Mouse (Mus musculus) ES-E14 (cell line): ENCODE data around the gene Mrpl41. TPM values are rescaled to one million over a fixed set of nuclear protein-coding genes. Genes with fewer than 3 reads are reported as not detected.

ENCODE experiments used
- DNase-seq: peaks from one replicate; pipeline ENCODE4 v3.0.0-alpha.2; 2013; ENCODE audit warnings: low read depth, low spot score
- H3K27ac ChIP-seq: 2 replicates; pipeline ENCODE4 v1.5.1; 2012; ENCODE audit warnings: low read depth, mild to moderate bottlenecking, low read length, moderate library complexity, mixed read lengths; ENCODE audit not compliant: poor library complexity, insufficient read depth, severe bottlenecking
- H3K36me3 ChIP-seq: 2 replicates; pipeline ENCODE4 v1.6.1; 2012; ENCODE audit warnings: mild to moderate bottlenecking, low read length, moderate library complexity, mixed read lengths; ENCODE audit not compliant: control insufficient read depth, poor library complexity, insufficient read depth, severe bottlenecking
- H3K4me1 ChIP-seq, 2 experiments: fragments of 150-350 bp in 1 of 2; sonication (generic) in 1 of 2; 2 replicates each; pipeline ENCODE4 v1.6.1; 2012; ENCODE audit warnings: low read length in 2 of 2, mild to moderate bottlenecking in 1 of 2, mixed read lengths in 1 of 2; ENCODE audit not compliant: control insufficient read depth in 2 of 2, insufficient read depth in 2 of 2, poor library complexity in 1 of 2
- H3K4me3 ChIP-seq, 2 experiments: fragments of 150-350 bp in 1 of 2; sonication (generic) in 1 of 2; 2 replicates each; pipeline ENCODE4 v1.5.1; 2012; ENCODE audit warnings: low read length in 2 of 2, low read depth in 1 of 2, mild to moderate bottlenecking in 1 of 2, mixed read lengths in 1 of 2; ENCODE audit not compliant: insufficient read depth in 1 of 2, poor library complexity in 1 of 2, severe bottlenecking in 1 of 2
- H3K9ac ChIP-seq: 2 replicates; pipeline ENCODE4 v1.6.1; 2012; ENCODE audit warnings: low read depth, mild to moderate bottlenecking, low read length, mixed read lengths; ENCODE audit not compliant: poor library complexity, insufficient read depth, severe bottlenecking
- H3K9me3 ChIP-seq: fragments of 150-350 bp; sonication (generic); 2 replicates; pipeline ENCODE4 v1.6.1; 2012; ENCODE audit warnings: low read depth, mild to moderate bottlenecking, low read length; ENCODE audit not compliant: control insufficient read depth, insufficient read depth
- CHD2 ChIP-seq: IDR thresholded peaks from 2 replicates; pipeline ENCODE4 v1.6.1; 2014; ENCODE audit warnings: mild to moderate bottlenecking, low read depth, low read length, inconsistent platforms
- HCFC1 ChIP-seq: IDR thresholded peaks from 2 replicates; pipeline ENCODE4 v1.6.1; 2012; ENCODE audit warnings: low read length, inconsistent platforms, borderline replicate concordance; ENCODE audit not compliant: insufficient read depth
- MAFK ChIP-seq: IDR thresholded peaks from 2 replicates; pipeline ENCODE4 v1.6.1; 2014; ENCODE audit warnings: mild to moderate bottlenecking, low read depth, low read length, inconsistent platforms; ENCODE audit not compliant: insufficient read depth
- ZC3H11A ChIP-seq: IDR thresholded peaks from 2 replicates; pipeline ENCODE4 v1.6.1; 2012; ENCODE audit warnings: low read depth, mild to moderate bottlenecking, inconsistent platforms, low read length, borderline replicate concordance
- ZNF384 ChIP-seq: IDR thresholded peaks from 2 replicates; pipeline ENCODE4 v1.6.1; 2012; ENCODE audit warnings: low read depth, low read length, inconsistent platforms
- in situ Hi-C, 2 experiments: fragments of 600-800 bp; cut with MboI; formaldehyde crosslinking; loops; one replicate each; pipeline ENCODE4 v1.15.1; 2025; ENCODE audit warnings: low sequenced_read_pairs in 2 of 2, inconsistent platforms in 1 of 2; ENCODE audit not compliant: unreplicated experiment in 2 of 2
- total RNA-seq: library from RNA; depleted of rRNA; stranded (reverse); fragments of 300-350 nt; gene quantifications from 2 replicates; pipeline ENCODE4 v1.2.3, GENCODE M21; 2012

The Mrpl41 gene
- total RNA-seq, 1 experiment, result 38.3 TPM

DNA sequence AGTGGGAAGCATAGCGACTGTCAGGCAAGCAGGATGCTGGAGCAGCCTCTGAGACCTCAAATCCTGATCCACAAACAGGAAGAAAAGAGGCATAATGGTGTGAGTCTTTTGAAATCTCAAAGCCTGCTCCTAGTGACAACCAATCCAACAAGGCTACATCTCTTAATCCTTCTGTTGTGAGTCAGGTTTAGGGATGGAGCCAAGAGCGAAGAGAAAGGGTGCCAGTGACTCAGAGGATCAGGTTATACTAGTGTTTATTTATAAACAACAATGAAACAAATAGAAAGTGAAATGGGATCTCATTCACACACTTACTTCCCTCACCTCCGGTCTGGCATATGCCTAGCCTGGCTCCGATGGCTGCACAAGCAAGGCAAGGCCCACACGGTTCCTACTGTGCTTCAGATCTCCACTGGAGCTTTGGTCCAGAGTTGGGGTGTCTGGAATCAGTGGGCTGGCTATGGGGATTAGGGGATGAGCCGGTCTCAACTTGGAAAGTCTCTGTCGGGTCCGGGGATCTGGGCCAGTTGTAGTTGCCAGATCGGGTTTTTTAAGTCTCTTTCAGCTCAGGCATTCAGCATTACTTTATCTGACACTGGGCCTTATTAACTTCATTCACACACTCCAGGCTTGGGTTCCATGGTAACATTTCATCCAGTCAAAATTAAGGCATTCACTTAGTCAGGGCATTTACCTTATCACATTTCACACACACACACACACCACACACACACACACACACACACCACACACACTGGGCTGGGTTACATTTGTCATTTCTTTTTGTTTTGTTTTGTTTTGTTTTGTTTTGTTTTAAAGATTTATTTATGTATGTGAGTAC lies 29.3 kb upstream of the Mrpl41 start:
- no peak overlapping the region for H3K27ac ChIP-seq
- H3K9me3 ChIP-seq, result no peaks in the 10 kb centered on the region
- H3K4me3 ChIP-seq, result no peak overlapping the region
- H3K9ac ChIP-seq, result no peak overlapping the region
- no peaks in the 10 kb centered on the region; a peak in 1 of 4 replicates for H3K4me1 ChIP-seq
- in situ Hi-C loops, result no loop called here
- no peak for DNase-seq
- no peaks in the 10 kb centered on the region for H3K36me3 ChIP-seq
- TF ChIP-seq ZNF384 (no peak), HCFC1 (no peak), ZC3H11A (no peak), CHD2 (no peak), MAFK (no peak)

DNA sequence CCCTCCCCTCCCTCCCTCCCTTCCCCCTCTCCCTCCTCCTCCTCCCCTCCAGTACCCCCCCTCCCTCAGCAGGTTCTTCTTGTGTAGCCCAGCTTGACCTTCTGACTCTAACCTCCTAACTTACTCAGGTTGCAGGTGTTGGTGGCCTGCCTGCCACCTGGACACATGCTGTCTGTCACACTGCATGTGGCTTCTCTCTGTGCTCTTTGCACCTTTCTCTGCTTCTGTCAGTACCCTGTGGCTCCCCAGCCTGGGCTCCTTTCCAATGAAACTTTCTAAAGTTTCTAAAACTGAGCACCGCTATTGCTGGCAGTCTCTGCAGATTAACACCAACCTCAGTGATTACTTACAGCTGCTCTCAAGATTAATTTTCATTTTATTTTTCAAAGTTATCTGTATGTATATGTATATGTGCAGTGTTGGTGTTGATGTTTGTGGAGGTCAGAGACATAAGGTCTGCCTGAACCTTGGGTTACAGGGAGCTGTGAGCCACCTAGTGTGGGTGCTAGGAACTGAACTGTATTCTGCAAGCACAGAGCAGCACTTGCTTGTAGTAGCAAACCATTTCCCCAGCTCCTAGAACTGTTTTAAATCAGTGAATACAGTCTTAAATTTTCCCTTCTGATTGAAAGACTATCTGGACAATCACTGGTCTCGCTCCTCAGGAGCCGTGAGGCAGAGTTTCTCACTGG lies 25.8 kb upstream of the Mrpl41 start:
- Histone ChIP-seq H3K27ac (no peak overlapping the region), H3K9me3 (no peaks in the 10 kb centered on the region), H3K4me1 (no peaks in the 10 kb centered on the region; a peak in 1 of 4 replicates), H3K9ac (no peak overlapping the region), H3K36me3 (no peaks in the 10 kb centered on the region), H3K4me3 (no peak overlapping the region)
- no peak for TF ChIP-seq ZNF384
- in situ Hi-C loops, result no loop called here
- DNase-seq, result no peak

DNA sequence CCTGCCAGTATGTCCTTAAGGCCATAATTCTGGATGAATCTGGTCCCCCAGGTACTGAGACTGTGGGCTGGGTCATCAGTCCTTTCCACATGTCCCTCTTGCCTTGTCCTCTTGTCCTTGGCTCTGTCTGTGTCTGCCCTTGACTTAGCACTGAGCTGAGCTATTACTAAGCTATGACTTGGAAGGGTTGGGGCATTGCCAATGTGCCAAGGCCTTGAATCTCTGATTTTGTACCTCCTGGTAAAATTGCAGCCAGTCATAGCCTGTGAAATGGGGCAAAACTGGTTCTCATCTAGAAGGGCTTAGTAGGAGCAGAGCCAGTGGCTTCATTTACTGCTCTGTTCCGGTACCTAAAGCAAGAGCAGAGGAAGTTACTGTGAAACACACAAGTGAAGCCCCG lies 21.6 kb upstream of the Mrpl41 start:
- Histone ChIP-seq H3K9ac (no peak overlapping the region), H3K36me3 (no peaks in the 10 kb centered on the region), H3K27ac (no peak overlapping the region), H3K4me3 (no peak overlapping the region), H3K4me1 (no peaks in the 10 kb centered on the region; a peak in 1 of 4 replicates), H3K9me3 (no peaks in the 10 kb centered on the region)
- in situ Hi-C loops, result no loop called here
- TF ChIP-seq ZC3H11A (no peak), MAFK (no peak), ZNF384 (no peak)
- no peak for DNase-seq

DNA sequence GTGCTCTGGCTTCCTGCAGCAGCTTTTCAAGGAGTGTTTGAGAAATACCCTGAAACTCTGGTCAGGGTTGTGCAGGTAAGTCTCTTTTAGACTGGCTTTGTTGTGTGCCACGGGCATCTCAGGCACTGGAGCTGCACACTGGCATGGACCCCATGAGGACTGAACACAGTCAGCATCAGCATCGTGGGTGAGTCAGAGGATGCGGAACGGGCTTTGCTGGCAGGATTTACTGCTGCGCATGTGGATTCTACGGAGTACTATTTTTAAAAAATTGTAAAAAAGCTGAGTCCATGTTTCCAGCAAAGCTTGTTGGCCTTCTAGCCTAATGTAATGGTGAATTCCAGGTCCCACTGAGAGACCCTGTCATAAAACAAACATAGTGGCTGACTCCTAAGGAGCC lies 20.4 kb upstream of the Mrpl41 start:
- Histone ChIP-seq H3K27ac (no peak overlapping the region), H3K9me3 (no peaks in the 10 kb centered on the region), H3K36me3 (no peaks in the 10 kb centered on the region), H3K4me3 (no peak overlapping the region), H3K9ac (no peak overlapping the region), H3K4me1 (no peaks in the 10 kb centered on the region)
- DNase-seq, result no peak
- no peak for TF ChIP-seq MAFK
- no peak for TF ChIP-seq CHD2
- TF ChIP-seq HCFC1, result no peak
- TF ChIP-seq ZNF384, result no peak
- TF ChIP-seq ZC3H11A, result no peak
- in situ Hi-C loops, result no loop called here

DNA sequence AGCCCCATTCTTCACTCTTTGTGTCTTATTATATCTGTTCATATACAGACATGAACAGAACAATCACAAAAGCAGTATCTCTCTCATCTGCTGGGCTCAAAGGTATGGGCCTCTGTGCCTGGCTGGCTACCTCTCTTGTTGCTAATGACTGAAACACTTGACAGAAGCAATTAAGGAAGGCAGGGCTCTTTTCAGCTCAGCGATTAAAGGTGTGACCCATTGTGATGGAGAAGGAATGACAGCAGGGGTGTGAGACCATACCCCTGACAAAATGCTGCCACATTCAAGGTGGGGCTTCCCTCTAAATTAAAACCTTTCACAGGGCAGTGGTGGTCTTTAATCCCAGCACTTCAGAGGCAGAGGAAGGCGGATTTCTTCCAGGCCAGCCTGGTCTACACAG lies 12.9 kb upstream of the Mrpl41 start:
- H3K4me3 ChIP-seq, result no peak overlapping the region
- peaks cover 2% of the 10 kb centered on the region; the same call in 1 of the 2 replicates for H3K36me3 ChIP-seq
- H3K27ac ChIP-seq, result no peak overlapping the region
- in situ Hi-C loops, result no loop called here
- DNase-seq, result no peak
- H3K9ac ChIP-seq, result no peak overlapping the region
- H3K4me1 ChIP-seq, result peaks cover 0 to 4% of the 10 kb centered on the region in 2 experiments; a peak in 1 of 4 replicates
- H3K9me3 ChIP-seq, result no peaks in the 10 kb centered on the region
- TF ChIP-seq HCFC1, result no peak
- no peak for TF ChIP-seq ZNF384
- no peak for TF ChIP-seq ZC3H11A
- no peak for TF ChIP-seq MAFK
- no peak for TF ChIP-seq CHD2
